Mouse (Mus musculus): ENCODE results near the gene Capn8.

DNA sequence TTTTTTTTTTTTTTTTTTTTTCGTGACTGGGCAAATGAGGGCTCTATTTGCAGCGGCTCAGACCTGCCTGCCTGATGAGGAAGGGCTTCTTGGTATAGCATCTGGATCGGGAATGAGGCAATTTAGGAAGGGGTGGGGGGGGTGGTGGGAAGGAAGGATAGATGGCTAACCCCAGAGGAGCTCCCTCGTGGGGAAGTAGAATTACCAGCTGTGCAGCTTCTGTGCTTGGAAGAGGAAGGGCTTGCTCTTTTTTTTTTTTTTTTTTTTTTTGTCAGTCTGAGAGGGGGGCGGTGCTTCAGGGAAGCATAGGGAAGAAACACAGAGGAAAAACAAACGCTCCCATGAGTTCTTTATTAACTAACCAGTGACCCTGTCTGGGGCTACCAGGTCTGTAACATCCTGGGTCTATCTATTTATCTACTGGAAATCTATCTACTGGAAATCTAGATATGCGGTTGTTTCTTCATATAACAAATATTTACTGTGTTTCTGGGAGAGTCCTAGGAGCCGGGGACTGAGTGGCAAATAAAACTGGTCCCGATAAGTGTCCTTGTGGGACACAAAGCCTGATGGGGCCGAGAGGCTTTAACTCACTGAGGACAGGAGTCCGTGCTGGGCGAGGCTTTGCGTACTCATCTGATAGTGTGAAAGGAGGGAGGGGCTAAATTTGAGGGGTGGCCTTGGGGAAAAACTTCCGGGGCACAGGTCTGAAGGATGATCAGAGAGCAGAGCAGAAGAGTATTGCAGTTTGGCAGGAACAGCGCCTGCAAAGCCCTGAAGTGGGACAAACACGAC, 2.0 kb upstream of the Capn8 start:
- no peak for TF ChIP-seq CTCF (IDR thresholded peaks at IDR 0.05; ENCODE audit: low read depth)
- no peak for TF ChIP-seq EP300 (IDR thresholded peaks at IDR 0.05; ENCODE audit: low read depth)

Data from liver, embryonic 14.5 days (tissue).